Mouse (Mus musculus) ES-CJ7 (cell line): ENCODE data around the gene Sit1.

ENCODE experiments used
- DNase-seq: peaks from one replicate; pipeline ENCODE4 v3.0.0; 2011; ENCODE audit warnings: low read depth, low spot score

Gene Sit1

GRCm38 (mm10) chr4:43499407-43500333, 16.1 kb upstream of the Sit1 start, which contains the start of gene Arhgef39:
Gene Arhgef39 (minus strand): TSS chr4:43499695.
- peak; percentile 87 for DNase-seq

DNA sequence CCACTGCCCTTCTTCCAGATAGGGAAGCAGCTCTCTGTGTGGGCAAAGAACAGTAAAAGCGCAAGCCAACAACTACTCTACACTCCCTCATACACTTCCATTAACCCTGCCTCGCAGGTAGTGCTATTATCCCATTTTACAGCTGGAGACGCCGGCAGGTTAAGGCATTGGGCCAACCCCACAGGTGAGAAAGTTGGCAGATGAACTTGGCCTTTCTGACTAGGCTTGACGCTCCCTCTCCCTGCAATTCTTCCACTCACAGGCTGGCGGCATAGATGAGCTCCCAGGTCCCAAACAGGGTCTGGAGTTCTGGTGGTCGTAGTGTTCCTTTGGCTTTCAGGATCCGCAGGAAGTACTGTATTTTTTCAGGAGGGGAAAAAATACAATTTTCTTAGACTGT, 15.4 kb upstream of the Sit1 start:
- DNase-seq, result peak; percentile 80

GRCm38 (mm10) chr4:43497946-43498345, 14.4 kb upstream of the Sit1 start:
- DNase-seq, result no peak

- no peak for DNase-seq
Measured at GRCm38 (mm10) chr4:43497405-43497804, 13.9 kb upstream of the Sit1 start.

- no peak for DNase-seq
Measured at GRCm38 (mm10) chr4:43496587-43496986, 13.1 kb upstream of the Sit1 start.

DNA sequence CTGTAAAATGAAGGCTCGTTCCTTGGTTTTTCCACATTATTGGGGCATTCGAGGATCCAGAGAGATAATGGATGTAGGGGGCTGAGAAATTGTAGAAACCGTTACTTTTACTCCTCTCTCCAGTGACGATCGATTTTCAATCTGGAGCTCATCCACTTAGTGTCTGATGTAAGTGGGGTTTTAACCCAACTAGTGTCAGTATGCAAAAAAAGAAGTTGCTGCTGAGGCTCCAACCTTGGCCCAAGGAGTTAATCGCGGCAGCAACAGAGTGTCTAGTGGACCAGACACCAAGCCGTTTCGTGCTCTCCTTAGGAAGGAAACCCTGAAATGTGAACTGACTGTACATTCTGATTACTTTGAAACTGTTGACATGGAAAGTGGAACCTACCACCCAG, 10.3 kb upstream of the Sit1 start:
- no peak for DNase-seq

DNA sequence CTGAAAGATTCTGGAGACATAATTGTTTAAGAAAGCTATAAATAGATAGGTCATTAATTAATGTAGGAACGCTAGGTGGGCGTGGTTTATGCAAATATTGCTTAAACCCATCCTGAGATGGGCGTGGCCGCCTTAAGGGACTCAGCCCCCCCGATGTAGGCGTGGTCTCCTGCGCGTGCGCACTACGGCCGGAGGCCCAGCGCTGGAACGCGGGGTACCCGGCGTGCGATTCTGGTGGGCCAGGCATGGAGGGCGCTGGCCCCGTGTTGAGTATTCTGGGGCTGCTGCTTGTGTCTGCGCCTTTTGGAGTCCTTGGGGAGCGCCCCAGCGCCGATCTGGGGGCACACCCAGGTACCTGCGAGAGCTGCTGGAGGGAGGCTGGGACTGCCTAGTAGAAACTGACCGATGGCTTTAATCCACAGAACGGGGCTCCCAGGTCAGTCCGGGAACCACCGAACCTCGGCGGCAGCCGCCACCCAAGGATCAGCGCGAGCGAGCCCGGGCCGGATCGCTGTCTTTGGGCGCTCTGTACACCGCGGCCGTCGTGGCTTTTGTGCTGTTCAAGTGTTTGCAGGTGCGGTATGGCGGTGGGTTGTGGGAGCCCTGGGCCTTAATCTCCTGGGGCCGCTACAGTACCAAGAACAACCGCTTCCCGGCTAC, 9.8 kb upstream of the Sit1 start:
- peak; percentile 92 for DNase-seq

DNA sequence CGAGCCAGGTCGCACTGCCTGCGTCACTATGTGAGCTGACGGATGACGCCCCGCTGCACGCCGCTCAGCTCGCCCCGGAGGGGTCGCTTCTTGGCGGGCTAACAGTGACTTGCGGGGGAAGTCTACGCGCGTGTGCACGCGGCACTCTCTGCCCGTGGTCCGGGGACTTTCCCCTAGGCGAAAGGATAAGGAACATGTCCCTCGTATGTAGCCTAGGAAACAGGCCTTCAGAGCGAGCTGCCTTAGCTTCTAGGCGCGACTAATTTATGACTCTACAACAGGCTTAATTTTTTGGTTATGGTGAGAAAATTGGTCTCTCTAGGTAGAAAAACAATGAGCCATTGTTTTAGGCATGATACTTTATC, 9.3 kb upstream of the Sit1 start, which contains the start of gene Ccdc107:
Ccdc107 (plus strand) TSS at position 80 of the 365 bp plus-strand sequence.
- DNase-seq, result peak; percentile 99

- peak; percentile 55 for DNase-seq
Measured at GRCm38 (mm10) chr4:43492101-43492820, 8.7 kb upstream of the Sit1 start.

- DNase-seq, result no peak
Measured at GRCm38 (mm10) chr4:43490801-43491200, 7.3 kb upstream of the Sit1 start.

DNA sequence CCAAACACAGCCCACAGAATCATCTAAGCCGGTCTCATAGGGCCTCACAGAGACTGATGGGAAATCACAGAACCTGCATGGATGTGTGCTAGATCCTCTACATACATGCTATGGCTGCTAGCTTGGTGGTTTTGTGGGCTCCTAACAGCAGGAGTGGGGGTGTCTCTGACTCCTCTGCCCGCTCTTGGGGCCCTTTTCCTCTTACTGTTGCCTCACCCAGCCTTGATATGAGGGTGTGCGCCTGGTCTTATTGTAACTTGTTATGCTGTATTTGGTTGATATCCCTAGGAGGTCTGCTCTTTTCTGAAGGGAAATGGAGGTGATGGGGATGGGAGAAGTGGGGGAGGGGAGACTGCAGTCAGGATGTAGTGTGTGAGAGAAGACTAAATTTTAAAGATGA, 6.1 kb upstream of the Sit1 start:
- no peak for DNase-seq

GRCm38 (mm10) chr4:43485666-43486065, 2.1 kb upstream of the Sit1 start:
- peak; percentile 70 for DNase-seq

DNA sequence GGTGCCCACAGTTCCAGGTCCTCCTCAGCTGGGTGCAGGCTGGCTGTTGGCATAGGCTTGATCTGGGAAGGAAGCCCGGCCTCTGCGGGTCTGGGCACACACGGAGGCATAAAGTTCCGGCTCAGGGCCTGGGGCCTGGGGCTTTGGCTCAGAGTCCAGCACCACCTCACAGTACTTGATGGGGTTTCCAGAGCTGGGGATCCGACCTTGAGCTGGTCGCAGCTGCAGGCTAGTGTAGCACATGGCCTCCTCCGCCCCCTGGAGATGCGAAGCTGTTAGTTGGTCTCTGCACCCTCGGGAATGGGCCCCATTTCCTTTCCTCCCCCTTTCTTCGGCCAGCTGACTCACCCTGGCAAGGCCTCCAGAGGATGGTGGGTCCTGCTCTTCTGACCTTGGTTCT, 943 bp downstream of the Sit1 start:
- no peak for DNase-seq

- DNase-seq, result no peak
Measured at GRCm38 (mm10) chr4:43481894-43482456, 1.6 kb downstream of the Sit1 start.

DNA sequence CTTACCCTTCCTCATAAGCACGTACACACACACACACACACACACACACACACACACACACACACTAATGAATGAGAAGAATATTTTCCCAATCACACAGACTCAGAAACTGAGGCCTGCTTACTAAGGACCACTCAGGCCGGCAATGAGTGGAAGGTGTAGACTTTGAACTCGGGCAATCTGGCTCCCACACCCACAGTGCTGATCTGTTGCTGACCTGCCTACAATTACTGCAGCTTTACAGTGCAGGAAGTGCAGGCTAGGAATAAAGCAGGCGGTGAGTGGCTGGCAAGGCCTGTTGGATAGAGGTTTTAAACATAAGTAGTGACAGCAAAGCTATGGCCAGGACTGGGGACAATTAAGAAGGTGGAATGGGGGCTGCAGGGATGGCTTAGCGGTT, 2.5 kb downstream of the Sit1 start:
- no peak for DNase-seq

DNA sequence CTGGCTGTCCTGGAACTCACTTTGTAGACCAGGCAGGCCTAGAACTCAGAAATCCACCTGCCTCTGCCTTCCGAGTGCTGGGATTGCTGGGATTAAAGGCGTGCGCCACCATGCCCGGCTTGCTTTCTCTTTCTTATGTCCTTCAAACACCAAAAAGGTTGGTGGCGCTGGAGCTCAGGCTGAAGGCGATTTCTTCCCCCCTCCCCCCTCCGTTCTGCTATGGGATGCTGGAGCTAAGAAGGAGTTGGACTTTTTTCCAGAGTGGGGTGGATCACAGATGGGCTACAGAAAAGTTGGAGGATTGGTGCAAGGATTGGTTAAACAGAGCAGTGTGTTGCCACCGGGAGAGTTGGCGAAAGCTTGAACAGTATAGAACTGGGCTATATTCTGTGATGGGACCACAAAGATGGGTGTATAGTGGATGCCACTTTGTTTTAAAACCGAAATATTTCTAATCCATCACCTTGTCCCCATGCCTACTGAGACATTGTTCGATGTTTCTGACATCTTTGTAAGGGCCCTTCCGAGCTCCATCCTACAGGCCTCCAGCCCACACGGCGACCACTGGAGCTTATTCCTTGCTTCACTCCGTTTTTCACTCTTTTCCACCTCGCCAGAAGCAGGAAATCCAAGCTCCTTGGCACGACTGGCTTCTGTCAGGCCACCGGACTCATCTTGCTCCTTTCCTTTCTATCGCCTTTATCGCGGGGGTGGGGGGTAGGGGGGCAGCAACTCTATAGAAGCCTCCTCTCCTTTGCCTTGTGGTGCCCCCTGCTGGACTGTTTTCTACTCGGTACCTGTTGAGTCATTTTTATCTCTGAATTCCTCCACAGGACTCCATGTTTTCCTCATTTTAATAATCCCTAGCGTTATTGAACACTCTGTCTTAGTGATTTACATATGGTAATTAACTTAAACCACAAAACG, 4.4 kb downstream of the Sit1 start:
- peak; percentile 61 for DNase-seq

- DNase-seq, result no peak
Measured at GRCm38 (mm10) chr4:43478534-43478858, 5.0 kb downstream of the Sit1 start.

GRCm38 (mm10) chr4:43477857-43478533, 5.5 kb downstream of the Sit1 start:
- peak; percentile 94 for DNase-seq

DNA sequence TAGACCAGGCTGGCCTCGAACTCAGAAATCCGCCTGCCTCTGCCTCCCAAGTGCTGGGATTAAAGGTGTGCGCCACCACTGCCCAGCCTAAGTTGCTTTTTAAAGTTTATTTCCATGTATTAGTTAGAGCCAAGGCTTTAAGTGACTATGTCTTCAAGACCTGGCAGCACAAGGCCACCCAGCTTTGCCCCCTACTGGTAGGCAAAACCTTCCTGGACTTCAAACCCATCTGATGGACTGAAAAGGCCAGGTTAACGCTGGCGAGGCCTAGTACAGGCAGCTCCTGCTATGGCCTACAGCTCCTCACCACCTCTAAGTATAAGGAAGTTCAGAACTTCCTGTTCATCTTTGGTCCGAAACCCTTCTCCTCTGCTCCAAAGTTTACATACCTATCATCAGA, 6.9 kb downstream of the Sit1 start:
- peak; percentile 60 for DNase-seq

DNA sequence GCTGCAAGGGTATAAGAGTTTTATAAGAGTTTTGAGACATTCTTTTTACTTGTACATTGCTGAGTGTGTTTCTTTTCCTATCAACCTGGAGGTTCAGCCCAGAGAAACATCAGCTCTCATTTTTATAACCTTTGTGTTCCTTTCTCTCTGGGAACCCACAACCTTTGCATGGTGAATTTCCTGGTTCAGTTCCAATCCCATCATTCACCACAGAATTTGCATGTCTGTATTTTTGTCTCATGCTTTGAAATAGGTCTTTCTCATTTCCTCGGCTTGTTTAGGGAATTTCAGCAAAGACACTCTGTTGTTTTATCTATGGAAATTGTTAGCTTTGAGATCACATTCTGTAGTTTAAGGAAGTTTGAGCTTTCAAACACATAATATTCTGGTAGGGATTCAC, 9.9 kb downstream of the Sit1 start:
- no peak for DNase-seq
